Mouse (Mus musculus) lung, postnatal 10 days (tissue): ENCODE measurements around the gene Ccdc18.
"Not testable (repeated sequence)": the region's sequence is repeated elsewhere in the genome, so short reads cannot be mapped to it uniquely, and the experiment has no call there.

ENCODE experiments used
- DNase-seq: peaks from one replicate; pipeline ENCODE4 v3.0.0; 2021

The Ccdc18 gene

GRCm38 (mm10) chr5:108263785-108264184 is 131.1 kb downstream of the Ccdc18 start:
- not testable (repeated sequence) for DNase-seq

- DNase-seq = no peak
Observed at GRCm38 (mm10) chr5:108266990-108267389, 134.3 kb downstream of the Ccdc18 start.

GRCm38 (mm10) chr5:108268127-108269062 is 135.7 kb downstream of the Ccdc18 start, which contains the start of gene Dr1:
TSS of gene Dr1 (plus strand) at chr5:108268897.
- peak; percentile 92 for DNase-seq

GRCm38 (mm10) chr5:108269063-108269810 is 136.6 kb downstream of the Ccdc18 start:
- DNase-seq = no peak

- DNase-seq = no peak
Observed at GRCm38 (mm10) chr5:108269811-108270151, 137.1 kb downstream of the Ccdc18 start.

- DNase-seq = no peak
Observed at GRCm38 (mm10) chr5:108270415-108270814, 137.7 kb downstream of the Ccdc18 start.

GRCm38 (mm10) chr5:108271345-108271744 is 138.7 kb downstream of the Ccdc18 start:
- not testable (repeated sequence) for DNase-seq
